Mouse (Mus musculus) kidney, embryonic 15.5 days (tissue): Measurements from ENCODE around the gene Vim. TPM values are rescaled to one million over a fixed set of nuclear protein-coding genes. Genes with fewer than 3 reads are reported as not detected.
"Not testable (repeated sequence)": the region's sequence is repeated elsewhere in the genome, so short reads cannot be mapped to it uniquely, and the experiment has no call there.

Experiments
- ATAC-seq: fragments of 200-750 bp; cut with Nextera tagmentation; replicated peaks from 2 replicates; pipeline ENCODE4 v1.8.0; 2017; ENCODE audit warnings: moderate TSS enrichment; ENCODE audit not compliant: low FRiP score
- H3K27ac ChIP-seq: fragments of 300-500 bp; sonication (generic); 2 replicates; pipeline ENCODE4 v1.5.1; 2015; ENCODE audit warnings: mild to moderate bottlenecking, inconsistent platforms
- H3K27me3 ChIP-seq: fragments of 300-500 bp; sonication (generic); 2 replicates; pipeline ENCODE4 v1.6.1; 2015; ENCODE audit warnings: inconsistent platforms
- H3K36me3 ChIP-seq: fragments of 300-500 bp; sonication (generic); 2 replicates; pipeline ENCODE4 v1.6.1; 2015; ENCODE audit warnings: inconsistent platforms
- H3K4me1 ChIP-seq: fragments of 300-500 bp; sonication (generic); 2 replicates; pipeline ENCODE4 v1.6.1; 2015; ENCODE audit warnings: inconsistent platforms
- H3K4me2 ChIP-seq: fragments of 300-500 bp; sonication (generic); 2 replicates; pipeline ENCODE4 v1.6.1; 2015; ENCODE audit warnings: moderate library complexity, mild to moderate bottlenecking, inconsistent platforms
- H3K4me3 ChIP-seq: fragments of 300-500 bp; sonication (generic); replicated peaks from 2 replicates; pipeline ENCODE4 v1.5.1; 2015; ENCODE audit warnings: mild to moderate bottlenecking, inconsistent platforms
- H3K9ac ChIP-seq: fragments of 300-500 bp; sonication (generic); 2 replicates; pipeline ENCODE4 v1.6.1; 2015; ENCODE audit warnings: mild to moderate bottlenecking, inconsistent platforms
- H3K9me3 ChIP-seq: fragments of 300-500 bp; sonication (generic); replicated peaks from 2 replicates; pipeline ENCODE4 v1.6.1; 2016; ENCODE audit warnings: inconsistent platforms
- WGBS: fragments of 180-500 bp; shearing (Covaris S2); methylation state at CpG from one replicate; pipeline ENCODE4 v1.1.7; 2015; ENCODE audit warnings: mixed read lengths; 5-methylcytosine and 5-hydroxymethylcytosine counted together
- polyA plus RNA-seq: library from polyadenylated mRNA; unstranded; fragments of >200 nt; fragmentation: Nextera tagmentation; extraction: Ambion mirVana; gene quantifications from 2 replicates; pipeline ENCODE4 v1.2.1, GENCODE M21; 2015

The Vim gene
- polyA plus RNA-seq, 1 experiment from 2014 or later: 516 TPM

GRCm38 (mm10) chr2:13596965-13597656 is 23.4 kb downstream of the Vim start:
- Histone ChIP-seq H3K36me3 (no peaks in the 10 kb centered on the region), H3K4me3 (no peak overlapping the region), H3K9ac (no peak overlapping the region), H3K4me2 (no peak overlapping the region), H3K9me3 (no peaks in the 10 kb centered on the region), H3K27ac (no peak overlapping the region), H3K4me1 (no peaks in the 10 kb centered on the region), H3K27me3 (no peaks in the 10 kb centered on the region)
- no peak for ATAC-seq
- 97% methylated on average over 1 of the region's 1 CpGs for WGBS

- H3K9me3 ChIP-seq: no peaks in the 10 kb centered on the region
- no peaks in the 10 kb centered on the region for H3K27me3 ChIP-seq
- no peak overlapping the region for H3K9ac ChIP-seq
- no peak for ATAC-seq
- H3K4me1 ChIP-seq: no peaks in the 10 kb centered on the region
- 83% methylated on average over 5 of the region's 5 CpGs for WGBS
- H3K36me3 ChIP-seq: no peaks in the 10 kb centered on the region
- H3K27ac ChIP-seq: no peak overlapping the region
- no peak overlapping the region for H3K4me2 ChIP-seq
- H3K4me3 ChIP-seq: no peak overlapping the region
Observed at GRCm38 (mm10) chr2:13598166-13598565, 24.4 kb downstream of the Vim start.

GRCm38 (mm10) chr2:13603093-13603492 is 29.4 kb downstream of the Vim start:
- H3K9me3 ChIP-seq: no peaks in the 10 kb centered on the region
- H3K4me2 ChIP-seq: no peak overlapping the region
- no peaks in the 10 kb centered on the region for H3K36me3 ChIP-seq
- no peak overlapping the region for H3K27ac ChIP-seq
- H3K27me3 ChIP-seq: no peaks in the 10 kb centered on the region
- H3K4me3 ChIP-seq: no peak overlapping the region
- no peak overlapping the region for H3K9ac ChIP-seq
- no peaks in the 10 kb centered on the region for H3K4me1 ChIP-seq
- no peak for ATAC-seq

GRCm38 (mm10) chr2:13603636-13604035 is 29.9 kb downstream of the Vim start:
- H3K27ac ChIP-seq, H3K4me1 ChIP-seq, H3K9me3 ChIP-seq, H3K4me2 ChIP-seq, H3K4me3 ChIP-seq, H3K9ac ChIP-seq, H3K27me3 ChIP-seq, H3K36me3 ChIP-seq: not testable (repeated sequence)
- peak; percentile 67; the same call in 1 of the 2 replicates for ATAC-seq
- 49% methylated on average over 5 of the region's 5 CpGs for WGBS

GRCm38 (mm10) chr2:13630136-13630832 is 56.6 kb downstream of the Vim start:
- no peak overlapping the region for H3K4me2 ChIP-seq
- no peaks in the 10 kb centered on the region for H3K27me3 ChIP-seq
- H3K4me3 ChIP-seq: no peak overlapping the region
- 78% methylated on average over 7 of the region's 7 CpGs for WGBS
- no peaks in the 10 kb centered on the region for H3K4me1 ChIP-seq
- no peaks in the 10 kb centered on the region for H3K36me3 ChIP-seq
- no peak overlapping the region for H3K27ac ChIP-seq
- no peak for ATAC-seq
- H3K9me3 ChIP-seq: no peaks in the 10 kb centered on the region
- no peak overlapping the region for H3K9ac ChIP-seq

Other genes with a start within 250 kb of the Vim start
- 4.3 and 5.1 TPM in 2 replicates for gene Cubn, start 82.1 kb upstream of the Vim start, polyA plus RNA-seq
- gene Trdmt1, start 29.3 kb upstream of the Vim start, polyA plus RNA-seq: 13.4 and 13.9 TPM in 2 replicates
- 3.4 and 5.3 TPM in 2 replicates for gene St8sia6, start 220.1 kb downstream of the Vim start, polyA plus RNA-seq